Mouse (Mus musculus) embryonic fibroblast, embryonic 13.5 days (primary cell): ENCODE results near the gene Cln3.

Source experiments
- CTCF ChIP-seq: IDR thresholded peaks from 2 replicates; pipeline ENCODE4 v1.5.1; 2011; ENCODE audit warnings: mild to moderate bottlenecking, control low read depth, low read length, moderate library complexity, borderline replicate concordance; ENCODE audit not compliant: insufficient read depth
- POLR2A ChIP-seq: IDR thresholded peaks from 2 replicates; pipeline ENCODE4 v1.6.1; 2011; ENCODE audit warnings: low read depth, mild to moderate bottlenecking, control low read depth, low read length, moderate library complexity

DNA sequence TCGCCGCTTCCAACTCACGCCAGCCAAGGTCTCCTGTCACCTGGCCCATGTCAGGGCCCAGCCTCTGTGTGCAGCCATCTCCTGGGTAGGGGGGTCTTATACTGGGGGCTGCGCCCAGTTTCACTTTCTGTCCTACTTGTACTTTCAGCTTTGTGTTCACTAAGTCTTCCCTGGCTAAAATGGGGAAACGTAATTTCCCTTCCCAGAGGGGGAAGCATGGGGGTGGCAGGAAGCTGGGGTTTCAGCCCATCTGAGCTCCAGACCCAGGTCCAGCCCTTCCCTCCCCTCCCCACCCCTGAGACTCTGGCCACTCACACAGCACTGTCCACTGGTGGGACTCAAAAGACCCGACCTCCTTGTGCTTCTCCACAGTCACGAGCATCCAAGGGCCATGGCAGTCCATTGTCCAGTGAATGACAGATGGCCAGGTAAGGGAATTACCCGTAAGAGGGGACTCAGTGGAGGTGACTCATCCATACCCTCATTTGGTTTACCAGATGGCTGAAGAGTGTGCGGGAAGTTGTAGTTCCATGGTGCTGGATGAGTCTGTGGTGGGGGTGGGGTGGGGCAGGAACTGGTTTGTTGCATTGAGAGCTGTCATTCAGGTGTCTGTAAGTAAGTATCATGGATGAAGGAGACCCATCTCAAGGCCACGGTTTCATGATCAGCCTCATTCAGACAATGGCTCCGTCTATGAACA, 9.4 kb upstream of the Cln3 start, which contains the start of gene Il27:
- no peak for TF ChIP-seq CTCF
- no peak for TF ChIP-seq POLR2A
